Mouse (Mus musculus) gastrocnemius, postnatal 25 days (tissue): ENCODE measurements around the gene Celf5. TPM values are rescaled to one million over a fixed set of nuclear protein-coding genes. Genes with fewer than 3 reads are reported as not detected.

Experiments used
- DNase-seq: peaks from one replicate; pipeline ENCODE4 v3.0.0; 2022
- total RNA-seq, 2 experiments: library from RNA; stranded (reverse); gene quantifications; 1 replicate in 1 of 2; 2 replicates in 1 of 2; pipeline ENCODE4 v1.2.3; 2021

Gene Celf5
- total RNA-seq, 2 experiments from 2014 or later = 0.24 TPM; not detected in 1

DNA sequence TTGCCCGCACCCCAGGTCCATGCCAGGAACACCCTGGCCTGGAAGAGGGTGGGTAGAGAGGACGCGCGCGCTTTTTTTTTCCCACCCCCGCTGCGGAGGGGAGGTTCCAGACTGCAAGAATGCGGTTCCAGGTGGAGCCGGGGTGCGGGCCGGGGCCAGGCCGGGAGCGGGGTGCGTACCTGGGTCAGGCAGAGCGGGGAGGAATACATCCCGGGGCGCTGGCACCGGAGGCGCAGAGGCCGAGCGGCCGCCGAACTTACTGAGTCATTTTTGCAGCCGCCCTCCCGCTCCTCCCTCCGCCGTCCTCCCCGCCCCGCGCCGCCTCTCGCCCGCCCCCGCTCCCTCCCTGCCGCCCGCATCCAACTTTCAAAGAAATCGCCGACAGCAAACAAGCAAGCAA is 55.6 kb downstream of the Celf5 start:
- peak; percentile 82 for DNase-seq

GRCm38 (mm10) chr10:81426081-81426671 is 56.3 kb downstream of the Celf5 start:
- DNase-seq = peak; percentile 69

DNA sequence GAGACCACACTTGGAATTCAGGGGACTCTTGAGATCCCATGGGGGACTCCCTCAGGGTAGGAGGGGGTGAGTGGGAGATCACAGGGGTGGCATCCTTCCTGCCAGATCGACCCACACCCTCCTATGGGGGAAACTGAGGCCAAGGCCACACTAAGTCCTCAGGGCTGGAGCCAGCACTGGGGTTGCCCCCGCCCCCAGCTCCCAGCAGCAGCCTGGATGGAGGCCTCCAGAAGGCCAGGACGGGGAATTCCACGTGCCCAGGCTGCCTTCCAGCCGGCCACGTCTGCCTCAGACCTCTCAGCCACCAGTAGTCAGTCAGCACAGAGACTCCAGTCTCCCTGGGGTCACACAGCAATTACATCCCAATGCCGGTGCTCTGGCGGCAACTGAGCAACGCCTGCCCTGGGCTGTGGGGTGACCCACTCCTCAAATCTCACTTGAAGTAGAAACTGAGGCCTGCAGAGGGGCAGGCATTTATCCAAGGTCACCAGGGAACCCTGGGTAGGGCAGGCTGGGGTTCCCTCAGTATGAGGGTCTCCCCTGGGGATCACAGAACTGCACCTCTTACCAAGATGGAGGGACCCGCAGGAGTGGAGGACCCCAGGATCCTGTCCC is 57.2 kb downstream of the Celf5 start:
- peak; percentile 79 for DNase-seq

DNA sequence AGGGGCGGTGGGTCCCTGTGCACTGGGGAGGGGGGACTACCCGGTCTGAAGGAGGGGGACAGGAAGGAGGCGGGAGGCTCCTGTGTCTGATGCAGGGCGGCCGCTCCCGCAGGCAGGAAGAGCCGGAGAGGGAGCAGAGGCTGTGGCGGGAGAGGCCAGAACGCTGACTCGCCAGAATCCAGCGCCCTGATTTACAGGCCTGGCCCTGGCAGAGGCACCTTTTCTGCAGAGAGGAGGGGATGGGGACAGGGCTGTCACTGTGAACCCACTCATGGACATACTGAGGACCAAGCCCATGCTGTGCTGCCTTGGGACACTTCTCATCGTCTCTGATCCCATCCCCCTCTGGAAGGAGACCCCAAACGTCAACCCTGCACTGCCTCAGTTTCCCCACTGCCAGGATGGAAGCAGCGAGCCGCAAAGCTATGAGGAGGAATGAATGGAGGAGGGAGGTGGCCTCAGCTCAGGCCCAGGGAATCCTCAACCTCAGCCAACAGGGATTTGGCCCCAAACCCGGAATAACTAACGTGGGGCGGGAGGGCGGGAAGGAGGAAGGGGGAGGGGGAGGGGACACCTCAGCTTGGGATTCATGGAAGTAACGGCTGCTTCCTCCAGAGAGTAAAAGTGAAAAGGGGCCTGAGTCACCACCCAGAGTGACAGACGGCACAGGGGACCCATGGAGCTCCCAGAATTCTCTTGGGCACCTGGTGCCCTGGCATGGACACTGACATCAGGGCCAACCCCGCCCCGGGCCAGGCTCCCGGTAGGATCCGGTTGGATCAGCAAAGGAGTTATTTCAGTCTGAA is 58.1 kb downstream of the Celf5 start:
- DNase-seq = peak; percentile 88

- peak; percentile 7 for DNase-seq
Measured at GRCm38 (mm10) chr10:81423476-81424245, 58.8 kb downstream of the Celf5 start.

GRCm38 (mm10) chr10:81422661-81423217 is 59.8 kb downstream of the Celf5 start:
- DNase-seq = no peak

- peak; percentile 65 for DNase-seq
Measured at GRCm38 (mm10) chr10:81422191-81422590, 60.3 kb downstream of the Celf5 start.

GRCm38 (mm10) chr10:81421797-81422100 is 60.8 kb downstream of the Celf5 start:
- peak; percentile 85 for DNase-seq

DNA sequence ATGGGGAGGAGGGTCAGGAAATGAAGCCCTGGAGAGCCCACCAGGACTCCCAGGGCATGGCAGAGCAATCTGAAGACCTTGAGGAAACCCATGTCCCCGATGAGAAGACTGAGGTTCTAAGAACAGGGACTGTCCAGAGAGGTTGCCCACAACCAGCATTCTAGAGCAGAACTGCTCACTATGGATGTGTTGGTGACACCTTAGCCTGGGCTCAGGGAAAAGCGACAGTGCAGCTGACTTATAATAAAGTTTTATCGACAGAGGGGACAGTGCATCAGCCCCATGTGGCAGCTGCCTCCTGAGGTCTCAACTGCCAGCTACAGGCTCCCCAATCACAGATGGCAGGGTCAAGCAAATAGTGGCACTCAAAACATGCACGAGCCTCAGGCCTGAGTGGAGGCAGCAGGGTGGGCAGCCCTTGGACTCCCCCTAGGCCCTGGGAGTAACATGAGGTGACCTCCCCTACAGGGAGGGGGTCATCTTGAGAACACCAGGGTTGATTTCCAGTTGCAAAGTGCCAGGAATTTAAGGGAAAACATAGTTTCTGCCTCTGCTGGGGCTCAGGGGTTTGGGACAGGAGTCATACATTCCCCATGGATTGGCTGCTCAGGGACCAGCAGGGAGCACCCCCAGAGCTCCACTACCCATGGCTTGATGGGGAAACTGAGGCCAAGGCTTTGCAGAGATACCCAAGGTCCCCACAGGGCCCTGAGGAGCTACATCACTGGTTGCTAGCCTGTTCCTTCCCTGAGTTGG is 61.3 kb downstream of the Celf5 start:
- peak; percentile 9 for DNase-seq

GRCm38 (mm10) chr10:81420191-81420767 is 62.2 kb downstream of the Celf5 start:
- peak; percentile 26 for DNase-seq

DNA sequence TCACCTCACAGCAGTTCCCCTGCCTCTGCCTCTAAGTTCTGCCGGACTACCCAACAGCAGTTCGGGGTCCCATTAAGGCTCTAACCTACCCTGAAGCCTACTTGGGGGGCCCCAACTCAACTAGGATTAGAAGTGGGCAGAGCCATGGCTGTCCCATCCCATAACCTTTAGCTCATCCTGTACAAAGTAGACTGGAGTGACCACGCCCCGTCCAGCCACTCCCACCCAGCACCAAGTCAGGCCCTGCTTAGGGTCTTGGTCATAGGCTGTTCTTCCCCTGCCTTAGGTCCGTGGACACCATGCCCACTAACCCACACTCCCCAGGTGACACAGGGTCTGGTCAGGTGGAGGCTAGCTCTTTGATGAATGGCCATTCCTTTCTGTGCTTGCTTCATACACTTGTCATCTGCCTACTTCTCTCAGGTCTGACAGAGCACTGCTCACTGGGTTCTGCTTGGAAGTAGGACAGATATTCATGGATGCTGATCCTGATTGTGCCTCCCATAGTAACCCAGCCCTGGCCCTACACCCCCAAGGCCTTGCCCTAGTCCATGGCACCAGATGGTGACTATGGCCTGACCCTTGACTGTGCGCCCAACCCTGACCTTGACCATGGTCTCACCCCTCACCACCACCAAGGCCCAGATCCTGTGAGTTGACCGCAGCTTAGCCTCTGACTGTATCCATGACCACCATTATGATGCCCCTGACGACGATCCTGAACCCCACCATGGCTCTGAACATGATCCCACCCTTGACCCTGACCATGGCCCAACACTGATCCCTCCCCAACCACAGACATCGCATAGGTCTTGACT is 63.2 kb downstream of the Celf5 start:
- peak; percentile 13 for DNase-seq

DNA sequence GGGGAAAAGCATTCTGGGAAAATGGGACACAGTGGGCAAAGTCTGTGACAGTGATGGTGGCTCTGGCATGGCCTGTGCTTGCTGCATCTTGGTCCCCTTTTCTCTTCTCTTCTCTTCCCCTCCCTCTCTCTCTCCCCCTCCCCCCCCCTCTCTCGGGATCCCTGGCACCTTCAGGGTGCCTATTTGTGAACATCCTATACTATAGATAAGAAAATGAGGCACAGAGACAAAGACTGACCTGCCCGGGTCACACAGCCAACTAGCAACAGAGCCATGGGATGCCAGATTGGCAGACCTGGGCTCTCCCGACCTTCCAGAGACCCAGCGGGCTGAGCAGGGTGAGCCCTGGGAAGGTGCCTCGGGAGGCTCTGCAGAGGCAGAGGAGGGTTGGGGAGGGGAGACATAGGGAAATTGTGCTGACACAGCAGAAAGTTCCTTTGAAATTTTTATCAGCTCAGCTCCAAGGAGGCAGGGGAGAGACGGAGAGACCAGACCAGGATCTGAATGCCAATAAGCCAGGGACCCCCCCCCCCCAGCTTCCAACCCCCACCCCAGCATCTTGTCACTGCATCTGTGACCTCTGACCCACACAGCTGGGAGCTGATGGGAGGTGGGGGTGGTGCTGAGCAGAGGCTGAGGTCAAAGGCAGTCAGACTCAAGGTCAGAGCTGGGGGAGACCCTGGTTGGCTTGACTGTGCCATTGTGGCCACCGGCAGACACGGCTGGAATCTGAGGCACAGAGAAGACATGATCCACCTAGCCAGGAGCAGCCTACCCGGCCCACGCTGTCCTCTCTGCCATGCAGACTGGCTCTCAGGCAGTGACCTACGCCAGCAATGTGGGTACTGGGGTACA is 64.1 kb downstream of the Celf5 start:
- peak; percentile 7 for DNase-seq

- DNase-seq = no peak
Measured at GRCm38 (mm10) chr10:81417227-81418215, 65.0 kb downstream of the Celf5 start.

DNA sequence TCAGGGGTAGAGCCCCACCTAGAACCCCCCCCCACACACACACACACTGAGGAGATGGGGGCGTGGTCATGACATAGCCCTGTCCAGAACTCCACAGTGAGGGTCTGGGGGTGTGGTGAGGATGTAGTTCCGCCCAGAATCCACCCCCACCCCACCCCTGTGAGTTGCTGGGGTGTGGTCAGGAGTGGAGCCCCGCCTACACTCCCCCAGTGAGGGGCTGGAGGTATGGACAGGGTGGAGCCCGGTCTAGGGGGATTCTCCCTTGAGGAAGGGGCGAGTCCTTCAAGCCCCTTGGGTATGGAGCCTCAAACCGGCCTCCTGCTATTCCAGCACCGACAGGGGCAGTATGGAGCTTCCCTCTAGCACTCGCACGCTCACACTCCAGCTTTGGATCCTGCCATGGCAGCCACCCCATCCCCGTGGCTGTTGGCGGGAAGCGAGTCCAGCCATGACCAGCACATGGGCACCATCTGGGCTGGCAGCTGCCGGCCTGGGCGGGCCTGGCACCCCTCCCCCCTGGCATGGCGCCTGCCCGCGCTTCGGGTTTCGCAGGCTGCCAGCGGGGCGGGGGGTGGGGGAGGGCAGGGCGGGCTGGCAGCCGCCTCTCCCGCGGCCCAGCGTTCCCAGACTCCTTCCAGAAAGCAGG is 65.8 kb downstream of the Celf5 start:
- DNase-seq = peak; percentile 95

- DNase-seq = peak; percentile 90
Measured at GRCm38 (mm10) chr10:81415549-81416310, 66.8 kb downstream of the Celf5 start.

- DNase-seq = no peak
Measured at GRCm38 (mm10) chr10:81415146-81415545, 67.4 kb downstream of the Celf5 start.

DNA sequence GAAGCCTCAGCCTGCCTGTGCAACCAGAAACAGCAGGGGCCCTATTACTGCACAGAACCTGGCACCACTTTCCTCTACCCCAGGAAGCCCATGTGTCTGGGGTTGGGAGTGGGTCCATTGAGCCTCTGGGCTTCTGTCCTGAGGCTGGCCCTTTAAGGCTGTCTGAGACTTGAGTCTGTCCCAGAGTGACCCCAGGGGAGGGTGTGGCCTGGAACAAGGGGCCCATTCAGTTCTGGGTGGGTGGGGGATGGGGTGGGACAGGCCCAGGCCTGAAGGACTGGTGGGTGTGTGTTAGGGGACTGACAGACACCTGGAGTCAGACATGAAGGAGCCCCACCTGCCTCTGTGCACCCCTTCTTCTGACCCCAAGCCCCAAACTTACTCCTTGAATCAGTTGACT is 67.8 kb downstream of the Celf5 start:
- DNase-seq = peak; percentile 73
